Mouse (Mus musculus): ENCODE data around the gene Sox1. TPM values are rescaled to one million over a fixed set of nuclear protein-coding genes. Genes with fewer than 3 reads are reported as not detected.

Sox1 gene
- polyA plus RNA-seq, 1 experiment from 2014 or later: 1.6 TPM

- 0 out of 2 replicates have a peak overlapping the region, but pooled peaks have one; percentile 42 for H3K27ac ChIP-seq (ENCODE audit: low read length)
- H3K9me3 ChIP-seq (replicated peaks; ENCODE audit: control insufficient read depth, low read length, poor library complexity, severe bottlenecking): no peaks in the 10 kb centered on the region
- peak overlapping the region; percentile 26; the same call in 1 of the 2 replicates for H3K4me2 ChIP-seq (ENCODE audit: low read length)
- ATAC-seq: no peak
- H3K4me3 ChIP-seq (ENCODE audit: low read depth, low read length): no peak overlapping the region
- no peak overlapping the region for H3K9ac ChIP-seq (ENCODE audit: low read depth, low read length)
- WGBS: 18% methylated on average over 4 of the region's 4 CpGs
- peaks cover 34% of the 10 kb centered on the region for H3K27me3 ChIP-seq (ENCODE audit: control insufficient read depth, insufficient read depth, low read depth, low read length)
- H3K36me3 ChIP-seq (ENCODE audit: control insufficient read depth, insufficient read depth, low read length): no peaks in the 10 kb centered on the region
- H3K4me1 ChIP-seq (ENCODE audit: control insufficient read depth, insufficient read depth, low read length): peaks cover 23% of the 10 kb centered on the region; the same call in 1 of the 2 replicates
Measured at GRCm38 (mm10) chr8:12387901-12388300, 7.2 kb upstream of the Sox1 start.

- peaks cover 23% of the 10 kb centered on the region; the same call in 1 of the 2 replicates for H3K4me1 ChIP-seq (ENCODE audit: control insufficient read depth, insufficient read depth, low read length)
- 21% methylated on average over 10 of the region's 10 CpGs for WGBS
- H3K4me3 ChIP-seq (ENCODE audit: low read depth, low read length): no peak overlapping the region
- no peak for ATAC-seq
- H3K4me2 ChIP-seq (ENCODE audit: low read length): peak overlapping the region; percentile 26
- peak overlapping the region; percentile 42; the same call in 1 of the 2 replicates for H3K27ac ChIP-seq (ENCODE audit: low read length)
- H3K27me3 ChIP-seq (ENCODE audit: control insufficient read depth, insufficient read depth, low read depth, low read length): peaks cover 35% of the 10 kb centered on the region
- 0 out of 2 replicates have a peak overlapping the region, but pooled peaks have one; percentile 34 for H3K9ac ChIP-seq (ENCODE audit: low read depth, low read length)
- no peaks in the 10 kb centered on the region for H3K36me3 ChIP-seq (ENCODE audit: control insufficient read depth, insufficient read depth, low read length)
- no peaks in the 10 kb centered on the region for H3K9me3 ChIP-seq (replicated peaks; ENCODE audit: control insufficient read depth, low read length, poor library complexity, severe bottlenecking)
Measured at GRCm38 (mm10) chr8:12388390-12389115, 6.5 kb upstream of the Sox1 start.

DNA sequence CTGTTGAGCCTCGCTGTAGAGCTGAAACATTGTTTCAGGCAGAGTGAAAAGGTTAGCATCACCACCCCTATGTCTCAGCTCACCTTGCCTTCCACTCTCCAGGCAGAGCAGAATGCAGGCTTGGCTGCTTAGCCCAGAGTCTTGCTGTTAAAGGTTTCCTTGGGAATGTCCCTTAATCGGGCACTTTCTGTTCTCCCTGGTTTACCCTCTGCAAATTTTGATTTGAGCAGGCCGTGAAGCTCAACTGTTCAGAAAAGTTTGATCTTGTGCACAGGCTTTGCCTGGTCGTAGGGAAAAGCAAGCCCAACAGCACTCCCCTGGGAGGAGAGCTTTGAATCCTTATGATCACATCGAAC, 6.0 kb upstream of the Sox1 start:
- Histone ChIP-seq H3K9me3 (replicated peaks; ENCODE audit: control insufficient read depth, low read length, poor library complexity, severe bottlenecking) (no peaks in the 10 kb centered on the region), H3K36me3 (ENCODE audit: control insufficient read depth, insufficient read depth, low read length) (no peaks in the 10 kb centered on the region), H3K4me3 (ENCODE audit: low read depth, low read length) (no peak overlapping the region), H3K27ac (ENCODE audit: low read length) (no peak overlapping the region; the same call in 1 of the 2 replicates), H3K27me3 (ENCODE audit: control insufficient read depth, insufficient read depth, low read depth, low read length) (peaks cover 35% of the 10 kb centered on the region), H3K9ac (ENCODE audit: low read depth, low read length) (no peak overlapping the region), H3K4me2 (ENCODE audit: low read length) (peak overlapping the region; percentile 26; the same call in 1 of the 2 replicates), H3K4me1 (ENCODE audit: control insufficient read depth, insufficient read depth, low read length) (peaks cover 18% of the 10 kb centered on the region; the same call in 1 of the 2 replicates)
- no peak for ATAC-seq
- 8% methylated on average over 5 of the region's 5 CpGs for WGBS

GRCm38 (mm10) chr8:12389801-12390639, 5.1 kb upstream of the Sox1 start:
- WGBS: 4% methylated on average over 29 of the region's 29 CpGs
- H3K4me2 ChIP-seq (ENCODE audit: low read length): peak overlapping the region; percentile 44
- no peak for ATAC-seq
- peak overlapping the region; percentile 17 for H3K4me3 ChIP-seq (ENCODE audit: low read depth, low read length)
- H3K36me3 ChIP-seq (ENCODE audit: control insufficient read depth, insufficient read depth, low read length): no peaks in the 10 kb centered on the region
- H3K9ac ChIP-seq (ENCODE audit: low read depth, low read length): peak overlapping the region; percentile 43
- H3K27ac ChIP-seq (ENCODE audit: low read length): peak overlapping the region; percentile 53
- H3K4me1 ChIP-seq (ENCODE audit: control insufficient read depth, insufficient read depth, low read length): peaks cover 17% of the 10 kb centered on the region; the same call in 1 of the 2 replicates
- H3K27me3 ChIP-seq (ENCODE audit: control insufficient read depth, insufficient read depth, low read depth, low read length): peaks cover 35% of the 10 kb centered on the region
- no peaks in the 10 kb centered on the region for H3K9me3 ChIP-seq (replicated peaks; ENCODE audit: control insufficient read depth, low read length, poor library complexity, severe bottlenecking)

DNA sequence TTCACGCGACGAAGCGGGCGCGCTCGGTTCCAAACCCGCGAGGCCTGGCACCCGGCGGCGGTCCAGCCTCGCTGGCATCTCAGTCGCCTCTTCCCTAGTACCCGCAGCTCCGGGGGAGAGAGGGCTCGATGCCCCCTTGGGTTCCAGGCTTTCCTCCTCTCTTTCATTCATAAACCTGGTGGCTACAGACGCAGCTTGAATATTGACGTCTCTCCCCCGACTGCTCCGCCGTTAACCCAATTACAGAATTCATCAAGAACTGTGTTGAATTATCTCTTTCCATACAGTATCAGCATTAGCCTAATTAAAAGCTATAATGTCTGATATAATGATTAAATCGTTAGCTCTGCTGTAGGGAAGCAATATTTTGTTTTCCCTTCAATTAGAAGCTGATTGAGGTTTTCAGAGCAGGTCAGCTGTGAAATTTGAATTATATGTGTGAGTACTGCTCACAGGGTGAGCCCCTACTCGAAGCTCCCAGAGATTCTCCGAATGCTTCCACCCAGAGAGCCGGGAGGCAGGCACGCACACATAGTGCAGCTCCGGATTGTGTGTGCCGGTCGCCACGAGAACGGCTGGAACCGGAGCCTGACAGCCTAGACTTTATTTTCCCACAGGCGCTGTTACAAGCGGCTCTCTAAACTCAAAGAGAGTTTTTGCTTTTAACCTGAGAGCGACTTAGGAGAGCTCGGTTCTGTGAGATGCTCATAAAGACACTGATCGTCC, 4.3 kb upstream of the Sox1 start:
- H3K9me3 ChIP-seq (replicated peaks; ENCODE audit: control insufficient read depth, low read length, poor library complexity, severe bottlenecking): no peaks in the 10 kb centered on the region
- ATAC-seq: no peak
- H3K27me3 ChIP-seq (ENCODE audit: control insufficient read depth, insufficient read depth, low read depth, low read length): peaks cover 39% of the 10 kb centered on the region
- peaks cover 14% of the 10 kb centered on the region for H3K4me1 ChIP-seq (ENCODE audit: control insufficient read depth, insufficient read depth, low read length)
- no peaks in the 10 kb centered on the region for H3K36me3 ChIP-seq (ENCODE audit: control insufficient read depth, insufficient read depth, low read length)
- peak overlapping the region; percentile 12; the same call in 1 of the 2 replicates for H3K4me3 ChIP-seq (ENCODE audit: low read depth, low read length)
- WGBS: 2% methylated on average over 38 of the region's 38 CpGs
- H3K9ac ChIP-seq (ENCODE audit: low read depth, low read length): peak overlapping the region; percentile 43
- peak overlapping the region; percentile 53 for H3K27ac ChIP-seq (ENCODE audit: low read length)
- peak overlapping the region; percentile 44 for H3K4me2 ChIP-seq (ENCODE audit: low read length)

- Histone ChIP-seq H3K27me3 (ENCODE audit: control insufficient read depth, insufficient read depth, low read depth, low read length) (peaks cover 39% of the 10 kb centered on the region), H3K4me3 (ENCODE audit: low read depth, low read length) (no peak overlapping the region), H3K9ac (ENCODE audit: low read depth, low read length) (no peak overlapping the region), H3K4me2 (ENCODE audit: low read length) (peak overlapping the region; percentile 44; the same call in 1 of the 2 replicates), H3K36me3 (ENCODE audit: control insufficient read depth, insufficient read depth, low read length) (no peaks in the 10 kb centered on the region), H3K27ac (ENCODE audit: low read length) (peak overlapping the region; percentile 23; the same call in 1 of the 2 replicates), H3K4me1 (ENCODE audit: control insufficient read depth, insufficient read depth, low read length) (peaks cover 9% of the 10 kb centered on the region), H3K9me3 (replicated peaks; ENCODE audit: control insufficient read depth, low read length, poor library complexity, severe bottlenecking) (no peaks in the 10 kb centered on the region)
- ATAC-seq: 0 out of 2 replicates have a peak, but pooled peaks have one; percentile 52
- WGBS: 5% methylated on average over 36 of the region's 37 CpGs
Measured at GRCm38 (mm10) chr8:12391366-12392250, 3.5 kb upstream of the Sox1 start.

DNA sequence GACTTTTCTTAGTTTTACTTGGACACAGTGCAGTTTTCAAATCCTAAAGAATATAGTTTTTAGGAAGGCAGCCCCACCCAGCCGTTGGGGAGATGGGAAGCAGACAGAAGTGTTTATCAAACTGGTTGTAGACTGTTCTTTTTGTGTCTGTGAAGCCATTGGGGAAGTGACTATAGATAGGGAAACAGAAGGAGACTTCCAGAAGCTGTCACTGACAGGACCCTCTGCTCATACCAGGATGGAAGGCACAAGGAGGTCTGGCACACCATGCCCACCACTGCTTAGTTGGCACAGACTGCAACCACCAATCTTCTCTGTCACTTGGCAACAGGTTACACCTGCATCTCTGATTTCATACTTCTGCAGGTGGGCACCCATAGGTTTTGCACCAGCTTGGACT, 2.3 kb upstream of the Sox1 start:
- no peaks in the 10 kb centered on the region for H3K9me3 ChIP-seq (replicated peaks; ENCODE audit: control insufficient read depth, low read length, poor library complexity, severe bottlenecking)
- H3K27ac ChIP-seq (ENCODE audit: low read length): no peak overlapping the region
- no peaks in the 10 kb centered on the region for H3K36me3 ChIP-seq (ENCODE audit: control insufficient read depth, insufficient read depth, low read length)
- ATAC-seq: no peak
- H3K4me2 ChIP-seq (ENCODE audit: low read length): no peak overlapping the region
- H3K27me3 ChIP-seq (ENCODE audit: control insufficient read depth, insufficient read depth, low read depth, low read length): peaks cover 34% of the 10 kb centered on the region
- WGBS: 13% methylated on average over 1 of the region's 1 CpGs
- H3K4me3 ChIP-seq (ENCODE audit: low read depth, low read length): no peak overlapping the region
- H3K9ac ChIP-seq (ENCODE audit: low read depth, low read length): no peak overlapping the region
- H3K4me1 ChIP-seq (ENCODE audit: control insufficient read depth, insufficient read depth, low read length): peaks cover 7% of the 10 kb centered on the region

Data from midbrain, embryonic 16.5 days (tissue).